ENCODE assay signal across 17 mouse cellular contexts in genomic region chr14:105632335-105632734, GRCm38 (mm10).
DNase-seq lines count a peak whose midpoint lies in the region; ATAC-seq and TF ChIP-seq lines count a peak whose summit lies in the region.
"Had no signal": no experiment of that assay in that cellular context is flagged by ENCODE, and none has a peak within 500 bp of the region (broad histone marks: within the 10 kb centered on the region; RNA-seq: fewer than 3 reads in every experiment).

No protein-coding gene starts in this region.

- no peak overlapping the region for H3K4me3 ChIP-seq in midbrain, embryonic 12.5 days
- H3K4me3 ChIP-seq in midbrain, embryonic 11.5 days (ENCODE audit: low read depth, low read length), result no peak overlapping the region
- no peak overlapping the region for H3K4me3 ChIP-seq in hindbrain, postnatal 0 days (ENCODE audit: low read length)
- H3K4me3 ChIP-seq: erythroblast, embryonic 14.5 days; heart, embryonic 13.5 days had no signal

- no peaks in the 10 kb centered on the region for H3K27me3 ChIP-seq in midbrain, embryonic 12.5 days
- no peaks in the 10 kb centered on the region for H3K27me3 ChIP-seq in midbrain, embryonic 11.5 days (ENCODE audit: control insufficient read depth, insufficient read depth, low read length)
- no peaks in the 10 kb centered on the region for H3K27me3 ChIP-seq in hindbrain, postnatal 0 days (ENCODE audit: insufficient read depth, low read length)
- H3K27me3 ChIP-seq: heart, embryonic 13.5 days had no signal

- H3K27ac ChIP-seq in midbrain, embryonic 12.5 days (replicated peaks), result peak overlapping the region; percentile 70; the same call in 1 of the 2 replicates
- no peak overlapping the region for H3K27ac ChIP-seq in midbrain, embryonic 11.5 days (ENCODE audit: low read depth, low read length)
- H3K27ac ChIP-seq in hindbrain, postnatal 0 days, result peak overlapping the region; percentile 82; the same call in 1 of the 2 replicates
- H3K27ac ChIP-seq: heart, embryonic 13.5 days had no signal

- no peak for DNase-seq in frontal cortex, postnatal 10 days (ENCODE audit: low spot score in 2 of 2)
- DNase-seq in midbrain, embryonic 11.5 days (ENCODE audit: low spot score, missing footprints), result no peak
- DNase-seq in hindbrain, postnatal 0 days (ENCODE audit: low spot score), result no peak
- peak; percentile 74 for DNase-seq in telencephalon, adult 2 months (ENCODE audit: low read depth, low spot score)
- no peak for DNase-seq in MN1 (ENCODE audit: low spot score)
- DNase-seq: adrenal gland, postnatal 10 days; cerebellum, adult 11-12 months; heart, postnatal 36 days; kidney, adult 2 months; kidney, postnatal 25 days; liver; liver, postnatal 0 days; thymus, postnatal 25 days had no signal

- WGBS in midbrain, embryonic 12.5 days, result 86% methylated on average over 4 of the region's 4 CpGs
- 89% methylated on average over 4 of the region's 4 CpGs for WGBS in midbrain, embryonic 11.5 days
- WGBS in hindbrain, postnatal 0 days, result 93% methylated on average over 4 of the region's 4 CpGs

- peak; percentile 64 for ATAC-seq in frontal cortex, adult (ENCODE audit: low TSS enrichment)
- ATAC-seq in midbrain, embryonic 12.5 days (ENCODE audit: low FRiP score, low read depth), result no peak
- ATAC-seq in midbrain, embryonic 11.5 days (ENCODE audit: low FRiP score), result no peak
- ATAC-seq in hindbrain, postnatal 0 days, result no peak
- ATAC-seq: liver, postnatal 0 days had no signal

- H3K4me1 ChIP-seq in midbrain, embryonic 12.5 days, result peaks cover 17% of the 10 kb centered on the region
- peaks cover 6% of the 10 kb centered on the region for H3K4me1 ChIP-seq in midbrain, embryonic 11.5 days (ENCODE audit: control insufficient read depth, insufficient read depth, low read length)
- peaks cover 9% of the 10 kb centered on the region; the same call in 1 of the 2 replicates for H3K4me1 ChIP-seq in hindbrain, postnatal 0 days (ENCODE audit: insufficient read depth, low read length)
- H3K4me1 ChIP-seq: heart, embryonic 13.5 days had no signal

- H3K36me3 ChIP-seq in midbrain, embryonic 12.5 days, result no peaks in the 10 kb centered on the region
- H3K36me3 ChIP-seq in midbrain, embryonic 11.5 days (ENCODE audit: control insufficient read depth, insufficient read depth, low read length), result no peaks in the 10 kb centered on the region
- no peaks in the 10 kb centered on the region for H3K36me3 ChIP-seq in hindbrain, postnatal 0 days (ENCODE audit: insufficient read depth, low read length)
- H3K36me3 ChIP-seq: heart, embryonic 13.5 days had no signal

- no peaks in the 10 kb centered on the region for H3K9me3 ChIP-seq in midbrain, embryonic 12.5 days
- H3K9me3 ChIP-seq in midbrain, embryonic 11.5 days (ENCODE audit: control insufficient read depth, low read length), result no peaks in the 10 kb centered on the region
- no peaks in the 10 kb centered on the region for H3K9me3 ChIP-seq in hindbrain, postnatal 0 days (ENCODE audit: low read length)
- H3K9me3 ChIP-seq: heart, embryonic 13.5 days had no signal

- H3K9ac ChIP-seq in midbrain, embryonic 12.5 days (replicated peaks), result no peak overlapping the region
- no peak overlapping the region for H3K9ac ChIP-seq in midbrain, embryonic 11.5 days (ENCODE audit: low read length)
- H3K9ac ChIP-seq in hindbrain, postnatal 0 days (replicated peaks; ENCODE audit: low read length), result no peak overlapping the region
- H3K9ac ChIP-seq: heart, embryonic 13.5 days; liver, postnatal 0 days had no signal

- H3K4me2 ChIP-seq in midbrain, embryonic 12.5 days (replicated peaks), result no peak overlapping the region
- H3K4me2 ChIP-seq in midbrain, embryonic 11.5 days, result no peak overlapping the region
- H3K4me2 ChIP-seq in hindbrain, postnatal 0 days (ENCODE audit: low read depth, low read length), result no peak overlapping the region
- H3K4me2 ChIP-seq: heart, embryonic 13.5 days had no signal

- TF ChIP-seq CTCF in hindbrain, postnatal 0 days (IDR thresholded peaks at IDR 0.05; ENCODE audit: low read depth), result no peak
